Mouse (Mus musculus) kidney, adult 8-10 months (tissue): ENCODE measurements around the gene Cyth1.

ENCODE experiments used
- DNase-seq, 2 experiments: peaks; one replicate each; pipeline ENCODE4 v3.0.0; 2022

Gene Cyth1

DNA sequence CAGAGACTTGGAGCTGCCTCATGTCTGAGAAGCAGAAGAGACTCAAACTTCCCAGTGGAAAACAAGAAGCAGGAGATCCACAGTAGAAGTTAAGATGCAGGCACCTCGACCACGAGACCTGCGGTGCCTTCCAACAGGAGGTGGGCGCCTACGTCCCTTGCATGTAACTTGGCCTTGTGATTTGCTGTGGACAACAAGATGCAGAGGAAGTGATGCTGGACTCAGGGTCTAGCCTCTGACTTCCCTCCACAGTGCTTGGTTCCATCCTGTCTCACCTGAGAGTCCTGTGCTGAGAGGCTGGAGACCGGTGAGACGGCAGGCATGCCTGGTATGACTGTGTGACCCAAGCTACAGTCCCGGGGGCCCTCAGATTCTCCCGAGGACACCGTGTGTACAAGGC lies 101.9 kb downstream of the Cyth1 start:
- DNase-seq = no peak

DNA sequence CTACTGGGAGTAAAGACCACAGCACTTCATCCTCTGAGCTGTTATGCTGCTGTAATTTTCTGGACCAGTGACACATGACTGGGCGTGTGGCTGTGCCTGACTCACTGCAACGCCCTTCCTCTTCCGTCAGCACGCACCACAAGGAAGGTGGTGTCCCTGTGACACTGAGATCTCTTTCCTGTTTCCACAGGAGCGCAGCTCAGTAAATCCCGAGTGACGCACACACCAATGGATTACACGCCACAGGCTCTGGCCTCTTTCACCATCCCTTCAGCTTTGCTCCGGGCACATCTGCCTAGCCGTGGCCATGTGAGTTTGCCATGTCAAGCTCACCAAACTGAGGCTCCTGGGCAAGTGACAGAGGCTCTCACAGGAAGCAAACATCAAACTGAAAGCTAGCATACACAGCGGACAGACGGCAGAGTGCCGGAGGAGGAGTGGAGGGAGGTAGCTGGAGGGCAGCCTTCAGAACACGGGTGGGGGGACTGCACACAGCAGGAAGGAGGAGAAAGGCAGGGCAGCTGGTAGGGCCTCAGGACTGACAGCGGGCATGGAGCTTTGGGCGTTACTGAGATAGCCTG lies 102.5 kb downstream of the Cyth1 start:
- peak; percentile 56 to 61 for DNase-seq

- no peak for DNase-seq
These were observed 103.3 kb downstream of the Cyth1 start for GRCm38 (mm10) chr11:118145092-118145491.

DNA sequence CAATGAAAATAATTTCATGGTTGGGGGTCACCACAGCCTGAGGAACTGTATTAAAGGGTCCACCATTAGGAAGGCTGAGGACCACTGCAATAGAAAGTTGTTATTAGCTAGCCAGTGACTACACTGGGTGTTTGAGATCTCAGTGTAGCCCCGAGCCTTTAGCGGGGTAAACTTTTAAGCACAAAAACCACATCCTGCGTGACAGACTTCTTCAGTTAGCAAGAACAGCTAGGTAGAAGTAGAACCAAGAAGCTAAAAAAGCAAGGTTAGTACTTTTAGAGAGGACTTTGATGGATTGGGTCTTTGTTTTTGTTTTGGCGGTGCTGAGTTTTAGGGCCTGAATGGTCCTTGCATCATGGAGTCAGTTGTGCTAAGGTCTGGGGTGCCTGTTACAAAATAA lies 104.7 kb downstream of the Cyth1 start:
- DNase-seq = no peak

- no peak for DNase-seq
These were observed 105.7 kb downstream of the Cyth1 start for GRCm38 (mm10) chr11:118142547-118143165.

GRCm38 (mm10) chr11:118140771-118141565 lies 107.4 kb downstream of the Cyth1 start:
- no peak for DNase-seq

GRCm38 (mm10) chr11:118138347-118138746 lies 110.0 kb downstream of the Cyth1 start:
- no peak for DNase-seq

- DNase-seq = no peak
These were observed 112.2 kb downstream of the Cyth1 start for GRCm38 (mm10) chr11:118136172-118136632.

DNA sequence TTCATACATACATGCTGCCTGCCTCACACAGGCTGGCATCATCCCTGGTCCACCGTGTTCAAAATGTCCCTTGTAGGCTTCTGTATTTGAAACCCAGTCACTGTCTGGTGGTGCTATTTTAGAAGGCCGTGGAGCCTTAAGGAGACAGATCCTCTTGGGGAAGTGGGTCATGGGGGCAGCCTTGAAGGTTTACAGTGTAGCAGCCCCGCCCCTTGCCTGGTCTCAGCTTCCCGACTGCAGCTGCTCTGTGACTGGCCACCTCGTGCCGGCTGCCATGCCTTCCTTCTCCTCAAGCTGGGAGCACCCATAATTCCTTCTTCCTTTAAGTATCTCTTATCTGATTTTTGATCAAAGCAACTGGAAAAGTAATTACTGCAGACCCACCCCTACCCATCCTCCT lies 113.1 kb downstream of the Cyth1 start:
- DNase-seq = no peak

DNA sequence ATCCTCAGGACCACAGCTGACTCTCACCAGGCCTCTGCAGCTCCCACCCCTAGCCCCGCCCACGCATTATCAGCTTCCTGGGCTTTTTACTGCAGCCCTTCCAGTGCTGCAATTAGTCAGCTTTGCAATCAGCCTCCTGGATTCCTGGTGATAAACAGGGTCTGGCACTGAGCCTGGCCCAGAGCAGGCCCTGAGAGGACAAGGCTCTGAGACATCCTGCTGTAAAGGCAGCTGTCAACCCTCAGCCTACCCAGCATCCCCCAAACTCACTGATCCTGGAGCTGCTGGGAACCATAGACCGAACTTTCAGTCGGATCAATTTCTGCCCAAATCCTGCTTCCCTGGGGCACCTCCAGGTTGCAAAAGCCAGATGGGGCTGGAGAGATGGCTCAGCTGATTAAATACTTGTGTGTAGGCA lies 114.6 kb downstream of the Cyth1 start:
- DNase-seq = no peak

DNA sequence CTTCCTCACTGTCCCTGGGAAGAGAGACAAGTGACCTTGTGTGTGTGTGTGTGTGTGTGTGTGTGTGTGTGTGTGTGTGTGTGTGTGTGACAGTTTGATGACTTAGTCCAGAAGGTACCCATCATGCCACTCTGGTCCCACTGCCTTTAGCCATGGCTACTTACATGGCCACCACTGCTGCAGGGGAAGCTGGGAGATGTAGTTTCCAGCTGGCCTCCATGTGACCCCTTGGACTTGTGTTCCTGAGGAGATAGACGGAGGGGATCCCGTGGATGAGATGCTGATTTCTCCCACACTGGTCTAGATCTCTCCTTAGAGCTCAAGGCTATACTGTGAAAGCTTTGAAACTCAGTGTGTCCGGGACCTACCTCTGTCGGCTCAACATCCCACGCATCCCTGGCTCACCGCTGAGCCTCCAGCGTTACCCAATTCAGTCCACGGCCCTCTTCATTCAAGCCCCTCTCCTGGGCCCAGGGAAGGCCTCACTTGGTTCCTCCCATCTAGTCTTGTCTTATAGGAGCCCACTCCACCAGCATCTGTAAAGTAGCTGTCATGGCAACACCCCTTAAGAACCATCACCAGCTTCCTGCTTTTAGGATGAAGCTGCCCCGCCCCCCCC lies 115.2 kb downstream of the Cyth1 start:
- DNase-seq = no peak

GRCm38 (mm10) chr11:118132136-118132535 lies 116.3 kb downstream of the Cyth1 start:
- DNase-seq = peak; percentile 29 to 46

DNA sequence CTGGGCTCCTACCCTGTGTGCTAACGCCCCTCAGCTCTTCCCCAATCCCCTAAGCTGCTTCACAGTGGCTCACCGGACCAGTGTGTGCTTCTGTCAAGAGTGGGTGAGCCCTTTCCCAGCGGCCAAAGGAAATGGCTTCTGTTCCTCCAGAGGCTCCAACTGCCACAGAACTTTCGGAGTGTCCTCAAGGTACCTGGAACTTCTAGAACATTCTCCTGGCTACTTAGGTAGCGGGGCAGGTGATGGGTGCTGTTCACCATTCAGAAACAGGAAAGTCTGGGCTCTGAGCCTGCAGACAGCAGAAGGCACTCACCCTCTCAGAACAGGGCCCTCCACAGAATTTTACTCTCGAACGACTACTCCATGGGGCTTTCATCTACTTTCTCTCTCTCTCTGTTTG lies 117.9 kb downstream of the Cyth1 start, which contains the start of gene Dnah17:
Dnah17 (minus strand) TSS at position 101 of the 400 bp plus-strand sequence.
- no peak for DNase-seq

DNA sequence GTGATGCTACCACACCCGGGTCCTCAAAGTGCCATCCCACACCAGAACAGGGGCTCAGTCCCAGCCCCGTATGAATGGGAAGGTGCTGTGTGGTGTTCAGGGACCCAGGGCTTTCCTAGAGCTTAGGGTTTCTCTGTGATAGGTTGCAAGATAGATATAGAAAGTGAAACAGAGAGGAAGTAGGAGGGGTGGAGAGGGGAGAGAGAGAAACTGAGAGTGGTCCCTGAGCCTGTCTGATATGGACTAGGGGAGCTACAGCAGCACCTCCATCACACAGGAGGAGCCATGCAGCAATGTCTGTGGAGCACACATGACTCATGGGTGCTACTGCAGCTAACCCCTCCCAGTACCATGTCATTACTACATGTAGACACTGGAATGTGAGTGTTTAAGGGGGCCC lies 118.6 kb downstream of the Cyth1 start:
- DNase-seq = no peak

DNA sequence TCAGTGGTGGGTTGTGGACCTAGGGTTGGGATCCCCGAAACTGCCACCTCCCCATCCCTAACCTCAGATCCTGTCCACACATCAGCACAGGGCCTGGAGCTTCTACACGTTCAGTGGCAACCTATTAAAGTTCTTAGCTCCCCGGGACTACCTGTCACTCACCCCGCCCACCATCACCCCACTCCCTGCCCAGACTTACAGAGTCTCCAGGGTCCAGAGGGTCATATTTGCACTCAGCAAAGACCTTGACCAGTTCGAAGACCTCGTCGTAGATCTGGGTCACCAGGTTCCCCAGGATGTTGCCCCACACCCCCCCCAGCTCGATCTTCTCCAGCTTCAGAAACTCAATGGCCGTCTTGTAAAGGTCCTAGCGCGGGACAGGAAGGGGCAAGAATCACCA lies 126.8 kb downstream of the Cyth1 start:
- no peak for DNase-seq

GRCm38 (mm10) chr11:118118777-118119176 lies 129.6 kb downstream of the Cyth1 start:
- no peak for DNase-seq

- no peak for DNase-seq
These were observed 133.7 kb downstream of the Cyth1 start for GRCm38 (mm10) chr11:118114581-118115110.

DNA sequence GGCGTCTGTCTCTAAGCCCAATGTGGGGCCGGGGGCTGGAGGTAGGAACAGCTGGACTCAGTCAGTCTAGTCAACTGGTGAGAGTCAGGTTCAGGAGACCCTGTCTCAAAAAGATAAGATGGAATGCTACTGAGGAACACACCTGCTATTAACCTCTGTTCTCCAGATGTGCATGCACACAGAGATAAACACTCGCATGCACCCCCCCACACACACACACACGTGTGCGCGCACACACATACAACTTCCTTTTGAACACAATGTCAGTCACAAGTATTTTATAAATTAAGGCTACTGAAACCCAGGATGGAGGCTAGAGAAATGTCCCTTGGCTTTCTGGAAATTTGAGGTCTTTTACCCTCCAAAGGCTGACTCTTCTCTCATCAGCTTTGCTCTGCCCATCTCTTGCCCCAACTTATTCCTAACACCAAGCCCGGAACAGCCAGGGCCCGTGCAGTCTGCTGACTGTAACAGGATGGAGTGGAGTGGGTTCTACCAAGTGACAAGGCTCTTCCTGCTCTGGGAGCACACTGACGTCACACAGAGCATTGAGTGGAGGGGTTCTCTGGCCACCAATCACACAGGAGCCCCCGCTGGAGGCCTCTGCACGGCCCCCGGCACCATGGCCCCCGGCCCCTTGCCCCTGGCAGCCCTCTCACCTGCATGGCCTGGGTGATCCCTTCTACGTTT lies 134.7 kb downstream of the Cyth1 start:
- no peak for DNase-seq

GRCm38 (mm10) chr11:118104001-118104400 lies 144.4 kb downstream of the Cyth1 start:
- peak; percentile 61 to 83 for DNase-seq

GRCm38 (mm10) chr11:118103383-118103782 lies 145.0 kb downstream of the Cyth1 start:
- no peak for DNase-seq

- peak; percentile 73 to 92 for DNase-seq
These were observed 145.6 kb downstream of the Cyth1 start for GRCm38 (mm10) chr11:118102838-118103237.

DNA sequence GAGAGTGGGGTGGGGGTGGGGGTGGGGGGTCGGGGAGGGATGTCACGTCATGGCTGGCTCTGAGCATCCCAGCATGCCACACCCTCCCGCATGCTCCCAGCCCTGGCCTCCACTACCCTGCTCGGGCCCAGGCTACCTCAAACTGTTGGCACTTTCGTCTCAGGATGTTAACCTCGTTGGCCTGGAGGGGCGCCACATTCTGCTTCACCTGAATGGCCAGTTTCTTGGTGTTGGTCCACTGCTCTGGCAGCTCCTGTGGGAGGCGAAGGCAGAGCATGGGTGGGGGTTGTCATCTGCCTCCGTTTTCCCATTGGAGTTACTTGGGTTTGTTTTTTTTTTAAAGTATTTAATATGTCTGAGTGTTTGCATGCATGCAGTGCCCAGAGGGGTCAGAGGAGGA lies 147.3 kb downstream of the Cyth1 start:
- DNase-seq = no peak

- no peak for DNase-seq
These were observed 151.7 kb downstream of the Cyth1 start for GRCm38 (mm10) chr11:118096736-118097135.
